In genomic region chrX:156913363-156913762, GRCm38 (mm10) we compare ENCODE assay signal across 13 mouse cellular contexts.
DNase-seq lines count a peak whose midpoint lies in the region; ATAC-seq and TF ChIP-seq lines count a peak whose summit lies in the region.
"Had no signal": no experiment of that assay in that cellular context is flagged by ENCODE, and none has a peak within 500 bp of the region (broad histone marks: within the 10 kb centered on the region; RNA-seq: fewer than 3 reads in every experiment).

No protein-coding gene starts in this region.

- WGBS in hindbrain, embryonic 11.5 days: 85% methylated on average over 1 of the region's 1 CpGs
- WGBS in hindbrain, embryonic 14.5 days: 60% methylated on average over 1 of the region's 1 CpGs
- 70% methylated on average over 1 of the region's 1 CpGs for WGBS in lung, adult 2 months
- WGBS in stomach, postnatal 0 days: 84% methylated on average over 1 of the region's 1 CpGs

- H3K27ac ChIP-seq in hindbrain, embryonic 11.5 days (ENCODE audit: low read depth, low read length): no peak overlapping the region
- H3K27ac ChIP-seq in hindbrain, embryonic 14.5 days: no peak overlapping the region
- H3K27ac ChIP-seq in stomach, postnatal 0 days (replicated peaks): no peak overlapping the region
- H3K27ac ChIP-seq: embryonic facial prominence, embryonic 12.5 days; forebrain, embryonic 15.5 days; hindbrain, embryonic 13.5 days; limb, embryonic 13.5 days; neural tube, embryonic 12.5 days had no signal

- no peaks in the 10 kb centered on the region for H3K36me3 ChIP-seq in hindbrain, embryonic 11.5 days (ENCODE audit: control insufficient read depth, insufficient read depth, low read length)
- H3K36me3 ChIP-seq in hindbrain, embryonic 14.5 days (replicated peaks; ENCODE audit: control insufficient read depth, insufficient read depth): no peaks in the 10 kb centered on the region
- no peaks in the 10 kb centered on the region for H3K36me3 ChIP-seq in stomach, postnatal 0 days (ENCODE audit: control insufficient read depth, insufficient read depth, low read length)
- H3K36me3 ChIP-seq: embryonic facial prominence, embryonic 12.5 days; forebrain, embryonic 15.5 days; hindbrain, embryonic 13.5 days; limb, embryonic 13.5 days; neural tube, embryonic 12.5 days had no signal

- no peak for TF ChIP-seq POLR2A in lung, adult 2 months (IDR thresholded peaks at IDR 0.05; ENCODE audit: borderline replicate concordance, extremely low read depth, low read depth, low read length)

- no peak for TF ChIP-seq CTCF in lung, adult 2 months (IDR thresholded peaks at IDR 0.05; ENCODE audit: insufficient read depth, low read length)
- peak; percentile 39 for TF ChIP-seq CTCF in stomach, postnatal 0 days (IDR thresholded peaks at IDR 0.05; ENCODE audit: low read depth)

- no peaks in the 10 kb centered on the region for H3K27me3 ChIP-seq in hindbrain, embryonic 11.5 days (ENCODE audit: control insufficient read depth, insufficient read depth, low read length)
- H3K27me3 ChIP-seq in hindbrain, embryonic 14.5 days (ENCODE audit: control insufficient read depth, insufficient read depth, low read length): no peaks in the 10 kb centered on the region
- no peaks in the 10 kb centered on the region for H3K27me3 ChIP-seq in stomach, postnatal 0 days (ENCODE audit: control insufficient read depth, insufficient read depth, low read length)
- H3K27me3 ChIP-seq: embryonic facial prominence, embryonic 12.5 days; forebrain, embryonic 15.5 days; hindbrain, embryonic 13.5 days; limb, embryonic 13.5 days; megakaryocyte, embryonic 14.5 days; neural tube, embryonic 12.5 days had no signal

- ATAC-seq in hindbrain, embryonic 11.5 days (ENCODE audit: low FRiP score): no peak
- ATAC-seq in hindbrain, embryonic 14.5 days (ENCODE audit: low FRiP score): no peak
- no peak for ATAC-seq in stomach, postnatal 0 days (ENCODE audit: low FRiP score, low TSS enrichment)
- ATAC-seq: forebrain, embryonic 15.5 days had no signal

- H3K9ac ChIP-seq in hindbrain, embryonic 11.5 days (ENCODE audit: low read depth, low read length): no peak overlapping the region
- H3K9ac ChIP-seq in hindbrain, embryonic 14.5 days: no peak overlapping the region
- H3K9ac ChIP-seq in stomach, postnatal 0 days (ENCODE audit: low read length): no peak overlapping the region
- H3K9ac ChIP-seq: embryonic facial prominence, embryonic 12.5 days; forebrain, embryonic 15.5 days; hindbrain, embryonic 13.5 days; limb, embryonic 13.5 days; neural tube, embryonic 12.5 days had no signal

- no peaks in the 10 kb centered on the region for H3K4me1 ChIP-seq in hindbrain, embryonic 11.5 days (replicated peaks; ENCODE audit: control insufficient read depth, insufficient read depth, low read length)
- H3K4me1 ChIP-seq in hindbrain, embryonic 14.5 days (replicated peaks; ENCODE audit: control insufficient read depth, insufficient read depth, low read length): no peaks in the 10 kb centered on the region
- no peaks in the 10 kb centered on the region for H3K4me1 ChIP-seq in lung, adult 2 months (ENCODE audit: control insufficient read depth, insufficient read depth, low read length)
- H3K4me1 ChIP-seq in stomach, postnatal 0 days (replicated peaks; ENCODE audit: control insufficient read depth, insufficient read depth): no peaks in the 10 kb centered on the region
- H3K4me1 ChIP-seq: embryonic facial prominence, embryonic 12.5 days; forebrain, embryonic 15.5 days; hindbrain, embryonic 13.5 days; limb, embryonic 13.5 days; megakaryocyte, embryonic 14.5 days; neural tube, embryonic 12.5 days had no signal

- H3K4me2 ChIP-seq in hindbrain, embryonic 11.5 days (replicated peaks; ENCODE audit: low read depth, low read length): no peak overlapping the region
- no peak overlapping the region for H3K4me2 ChIP-seq in hindbrain, embryonic 14.5 days (replicated peaks)
- no peak overlapping the region for H3K4me2 ChIP-seq in stomach, postnatal 0 days (replicated peaks; ENCODE audit: low read depth)
- H3K4me2 ChIP-seq: embryonic facial prominence, embryonic 12.5 days; forebrain, embryonic 15.5 days; hindbrain, embryonic 13.5 days; limb, embryonic 13.5 days; neural tube, embryonic 12.5 days had no signal

- peak; percentile 5 for DNase-seq in hindbrain, embryonic 11.5 days (ENCODE audit: low spot score)
- DNase-seq in hindbrain, embryonic 14.5 days (ENCODE audit: low spot score): no peak
- DNase-seq in lung, postnatal 10 days: peak; percentile 2
- no peak for DNase-seq in lung, adult 2 months
- DNase-seq in brain, adult 2 months (ENCODE audit: low read depth, low spot score): peak; percentile 22
- DNase-seq in stomach, postnatal 0 days (ENCODE audit: low spot score): no peak
- no peak for DNase-seq in ovary, postnatal 14 days (ENCODE audit: low spot score)

- no peak for TF ChIP-seq EP300 in stomach, postnatal 0 days (optimal IDR thresholded peaks at IDR 0.05)

- no peaks in the 10 kb centered on the region for H3K9me3 ChIP-seq in hindbrain, embryonic 11.5 days (ENCODE audit: control insufficient read depth, low read length)
- no peaks in the 10 kb centered on the region for H3K9me3 ChIP-seq in hindbrain, embryonic 14.5 days (ENCODE audit: control insufficient read depth, low read length)
- no peaks in the 10 kb centered on the region for H3K9me3 ChIP-seq in stomach, postnatal 0 days (ENCODE audit: control insufficient read depth, low read length)
- H3K9me3 ChIP-seq: embryonic facial prominence, embryonic 12.5 days; forebrain, embryonic 15.5 days; hindbrain, embryonic 13.5 days; limb, embryonic 13.5 days; megakaryocyte, embryonic 14.5 days; neural tube, embryonic 12.5 days had no signal

- H3K4me3 ChIP-seq in hindbrain, embryonic 11.5 days (ENCODE audit: low read depth, low read length): no peak overlapping the region
- no peak overlapping the region for H3K4me3 ChIP-seq in hindbrain, embryonic 14.5 days (replicated peaks; ENCODE audit: low read length)
- no peak overlapping the region for H3K4me3 ChIP-seq in lung, adult 2 months (replicated peaks; ENCODE audit: extremely low read depth, low read depth, low read length)
- H3K4me3 ChIP-seq in stomach, postnatal 0 days (ENCODE audit: low read depth, low read length): no peak overlapping the region
- H3K4me3 ChIP-seq: embryonic facial prominence, embryonic 12.5 days; forebrain, embryonic 15.5 days; hindbrain, embryonic 13.5 days; limb, embryonic 13.5 days; megakaryocyte, embryonic 14.5 days; neural tube, embryonic 12.5 days had no signal

Comparison
In these comparisons a context has a peak if more than half of its experiments do, and no peak if none do; other contexts are left out.
1. DNase-seq: peak in hindbrain, embryonic 11.5 days (single experiment), lung, postnatal 10 days (single experiment) and brain, adult 2 months (single experiment); none in hindbrain, embryonic 14.5 days (single experiment), lung, adult 2 months (single experiment), stomach, postnatal 0 days (single experiment) and ovary, postnatal 14 days (single experiment).